Mouse (Mus musculus): ENCODE measurements around the gene Sema6d. TPM values are rescaled to one million over a fixed set of nuclear protein-coding genes. Genes with fewer than 3 reads are reported as not detected.

The Sema6d gene
- polyA plus RNA-seq, 1 experiment from 2014 or later: 27.9 TPM

DNA sequence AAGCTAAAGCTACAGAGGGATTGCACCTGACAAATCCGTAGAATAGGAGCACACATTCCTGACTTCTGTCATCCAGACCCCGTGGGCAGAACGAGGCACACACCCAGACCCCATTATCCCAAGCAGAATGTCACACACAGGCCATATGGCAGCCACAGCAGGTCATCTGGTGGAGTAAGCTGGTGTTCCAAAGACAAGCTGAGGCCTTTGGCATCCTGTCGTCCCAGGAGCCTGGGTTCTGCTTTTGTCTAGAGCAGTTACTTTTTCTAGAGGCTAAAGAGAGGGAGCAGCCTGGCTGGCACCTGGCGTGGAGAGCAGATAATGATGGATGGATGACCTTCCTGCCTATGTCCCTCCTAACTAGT lies 551.4 kb downstream of the Sema6d start:
- Histone ChIP-seq H3K27me3 (ENCODE audit: control insufficient read depth, insufficient read depth, low read length) (no peaks in the 10 kb centered on the region), H3K27ac (ENCODE audit: low read depth, low read length) (no peak overlapping the region), H3K4me3 (ENCODE audit: low read depth, low read length) (no peak overlapping the region), H3K4me1 (ENCODE audit: control insufficient read depth, insufficient read depth, low read length) (peaks cover 6% of the 10 kb centered on the region), H3K9me3 (ENCODE audit: control insufficient read depth, low read length) (no peaks in the 10 kb centered on the region), H3K9ac (ENCODE audit: low read length) (no peak overlapping the region), H3K36me3 (ENCODE audit: control insufficient read depth, insufficient read depth, low read length) (no peaks in the 10 kb centered on the region), H3K4me2 (ENCODE audit: low read depth) (no peak overlapping the region)
- 23% methylated on average over 5 of the region's 5 CpGs for WGBS
- DNase-seq (ENCODE audit: low spot score) (peak; percentile 13), ATAC-seq (ENCODE audit: insufficient read depth, low FRiP score, low TSS enrichment) (no peak)

DNA sequence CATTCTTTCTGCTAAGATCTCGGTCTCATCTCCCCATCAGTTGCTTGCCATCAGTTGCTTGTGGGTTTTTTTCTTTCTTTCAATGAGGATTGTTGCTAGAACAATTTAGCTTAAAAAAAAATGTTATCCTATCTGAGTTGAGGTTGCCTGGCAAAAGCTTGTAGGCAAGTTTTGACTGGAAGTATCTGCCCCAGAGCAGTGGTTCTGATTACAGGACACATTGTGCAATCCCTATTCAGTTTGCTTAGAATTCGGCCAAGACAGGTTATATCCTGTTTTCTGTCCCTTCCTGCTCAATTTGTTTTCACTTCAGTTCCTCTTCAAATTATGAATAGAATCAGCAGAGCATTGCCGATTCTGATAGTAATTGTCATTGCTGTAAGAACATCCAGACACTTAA lies 552.4 kb downstream of the Sema6d start:
- Histone ChIP-seq H3K4me2 (ENCODE audit: low read depth) (no peak overlapping the region), H3K9me3 (ENCODE audit: control insufficient read depth, low read length) (no peaks in the 10 kb centered on the region), H3K27ac (ENCODE audit: low read depth, low read length) (no peak overlapping the region), H3K4me3 (ENCODE audit: low read depth, low read length) (no peak overlapping the region), H3K36me3 (ENCODE audit: control insufficient read depth, insufficient read depth, low read length) (no peaks in the 10 kb centered on the region), H3K27me3 (ENCODE audit: control insufficient read depth, insufficient read depth, low read length) (no peaks in the 10 kb centered on the region), H3K9ac (ENCODE audit: low read length) (no peak overlapping the region), H3K4me1 (ENCODE audit: control insufficient read depth, insufficient read depth, low read length) (peaks cover 6% of the 10 kb centered on the region)
- ATAC-seq (ENCODE audit: insufficient read depth, low FRiP score, low TSS enrichment): no peak
- DNase-seq (ENCODE audit: low spot score): no peak
- WGBS: 83% methylated on average over 3 of the region's 3 CpGs

DNA sequence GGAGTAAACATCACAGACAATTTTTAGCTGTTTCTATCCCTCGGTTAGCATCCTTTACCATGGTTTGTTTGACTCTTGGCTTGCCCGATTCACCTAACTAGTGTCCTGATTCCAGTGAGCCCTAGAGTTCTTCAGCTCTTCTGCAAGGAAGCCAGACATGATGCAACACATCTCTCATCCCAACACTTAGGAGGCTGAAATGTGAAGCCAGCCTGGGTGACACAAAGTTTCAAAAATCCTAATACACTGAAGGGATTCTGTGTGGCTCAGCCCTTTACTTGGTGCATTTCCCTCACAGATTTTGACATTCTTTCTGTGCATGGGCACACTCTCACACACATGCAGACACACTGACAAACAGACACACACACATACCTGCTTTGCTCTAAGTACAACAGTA lies 560.8 kb downstream of the Sema6d start:
- no peak overlapping the region for H3K4me3 ChIP-seq (ENCODE audit: low read depth, low read length)
- no peaks in the 10 kb centered on the region; the same call in 1 of the 2 replicates for H3K36me3 ChIP-seq (ENCODE audit: control insufficient read depth, insufficient read depth, low read length)
- WGBS: 88% methylated on average over 2 of the region's 2 CpGs
- no peaks in the 10 kb centered on the region for H3K9me3 ChIP-seq (ENCODE audit: control insufficient read depth, low read length)
- ATAC-seq (ENCODE audit: insufficient read depth, low FRiP score, low TSS enrichment): no peak
- no peaks in the 10 kb centered on the region for H3K27me3 ChIP-seq (ENCODE audit: control insufficient read depth, insufficient read depth, low read length)
- H3K4me2 ChIP-seq (ENCODE audit: low read depth): no peak overlapping the region
- H3K4me1 ChIP-seq (ENCODE audit: control insufficient read depth, insufficient read depth, low read length): no peaks in the 10 kb centered on the region
- no peak overlapping the region for H3K9ac ChIP-seq (ENCODE audit: low read length)
- H3K27ac ChIP-seq (ENCODE audit: low read depth, low read length): no peak overlapping the region
- DNase-seq (ENCODE audit: low spot score): no peak

DNA sequence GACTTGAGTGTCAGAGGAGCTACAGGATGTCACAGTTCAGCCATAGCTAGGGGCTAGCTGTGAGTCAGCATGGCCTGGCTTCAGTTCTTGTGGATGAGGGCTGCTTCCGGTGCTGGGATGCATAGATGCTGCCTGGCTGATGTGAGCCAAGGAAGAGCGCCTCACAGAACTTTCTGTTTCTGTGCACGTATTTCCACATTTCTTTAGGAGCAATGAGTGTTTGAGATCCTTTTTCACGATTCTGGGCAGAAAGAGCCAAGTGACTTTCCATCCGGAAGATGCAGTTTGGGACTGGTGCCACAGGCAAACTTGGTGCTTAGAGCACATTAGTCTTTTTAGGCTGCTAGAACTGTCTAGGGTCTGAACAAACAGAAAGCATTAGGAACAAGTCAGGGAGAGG lies 561.4 kb downstream of the Sema6d start:
- no peak overlapping the region for H3K27ac ChIP-seq (ENCODE audit: low read depth, low read length)
- H3K27me3 ChIP-seq (ENCODE audit: control insufficient read depth, insufficient read depth, low read length): no peaks in the 10 kb centered on the region
- no peaks in the 10 kb centered on the region; the same call in 1 of the 2 replicates for H3K36me3 ChIP-seq (ENCODE audit: control insufficient read depth, insufficient read depth, low read length)
- no peak for DNase-seq (ENCODE audit: low spot score)
- H3K4me2 ChIP-seq (ENCODE audit: low read depth): no peak overlapping the region
- H3K4me1 ChIP-seq (ENCODE audit: control insufficient read depth, insufficient read depth, low read length): no peaks in the 10 kb centered on the region
- H3K9me3 ChIP-seq (ENCODE audit: control insufficient read depth, low read length): no peaks in the 10 kb centered on the region
- no peak overlapping the region for H3K4me3 ChIP-seq (ENCODE audit: low read depth, low read length)
- ATAC-seq (ENCODE audit: insufficient read depth, low FRiP score, low TSS enrichment): no peak
- H3K9ac ChIP-seq (ENCODE audit: low read length): no peak overlapping the region
- 90% methylated on average over 5 of the region's 5 CpGs for WGBS

DNA sequence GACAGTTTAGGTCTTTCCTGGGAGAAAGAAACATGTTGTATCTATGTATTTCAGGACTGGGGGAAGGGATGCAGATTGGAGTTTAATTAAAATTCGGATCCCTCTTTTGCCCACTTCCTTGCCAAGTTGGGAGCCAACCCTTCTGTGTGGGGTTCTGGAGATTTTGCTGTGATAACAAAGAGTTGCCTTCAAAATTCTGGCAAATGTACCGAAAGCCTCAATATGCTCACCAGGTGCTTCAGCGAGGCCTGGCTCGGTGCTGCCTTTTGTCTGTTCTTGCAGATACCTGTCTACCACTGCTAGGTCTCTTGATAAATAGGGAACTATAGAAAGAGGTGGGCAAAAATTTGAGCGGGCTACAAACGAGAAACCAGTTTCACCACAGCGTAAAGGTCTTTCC lies 563.4 kb downstream of the Sema6d start:
- no peak for ATAC-seq (ENCODE audit: insufficient read depth, low FRiP score, low TSS enrichment)
- H3K27me3 ChIP-seq (ENCODE audit: control insufficient read depth, insufficient read depth, low read length): no peaks in the 10 kb centered on the region
- WGBS: 91% methylated on average over 7 of the region's 7 CpGs
- no peak overlapping the region for H3K9ac ChIP-seq (ENCODE audit: low read length)
- DNase-seq (ENCODE audit: low spot score): no peak
- no peak overlapping the region for H3K4me2 ChIP-seq (ENCODE audit: low read depth)
- no peak overlapping the region for H3K27ac ChIP-seq (ENCODE audit: low read depth, low read length)
- no peaks in the 10 kb centered on the region for H3K4me1 ChIP-seq (ENCODE audit: control insufficient read depth, insufficient read depth, low read length)
- peaks cover 3% of the 10 kb centered on the region for H3K36me3 ChIP-seq (ENCODE audit: control insufficient read depth, insufficient read depth, low read length)
- no peak overlapping the region for H3K4me3 ChIP-seq (ENCODE audit: low read depth, low read length)
- no peaks in the 10 kb centered on the region for H3K9me3 ChIP-seq (ENCODE audit: control insufficient read depth, low read length)

DNA sequence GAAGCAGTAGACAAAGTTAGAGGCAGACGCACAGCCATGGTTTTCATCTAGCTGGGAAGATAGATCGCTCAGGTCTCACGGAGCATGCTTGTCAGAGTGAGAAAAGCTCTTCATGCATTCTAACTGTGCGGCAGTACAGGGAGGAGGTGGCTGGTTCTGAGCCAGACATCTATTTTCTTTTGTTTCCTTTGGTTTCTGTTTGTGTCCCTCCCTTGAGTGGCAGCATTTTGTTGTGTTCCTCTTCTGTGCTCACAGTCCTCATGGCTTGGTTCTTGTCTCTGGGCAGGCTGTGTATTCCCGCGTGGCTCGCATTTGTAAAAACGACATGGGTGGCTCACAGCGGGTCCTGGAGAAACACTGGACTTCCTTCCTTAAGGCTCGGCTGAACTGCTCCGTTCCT lies 567.6 kb downstream of the Sema6d start:
- Histone ChIP-seq H3K9me3 (ENCODE audit: control insufficient read depth, low read length) (no peaks in the 10 kb centered on the region), H3K27ac (ENCODE audit: low read depth, low read length) (no peak overlapping the region), H3K9ac (ENCODE audit: low read length) (no peak overlapping the region), H3K4me1 (ENCODE audit: control insufficient read depth, insufficient read depth, low read length) (no peaks in the 10 kb centered on the region), H3K27me3 (ENCODE audit: control insufficient read depth, insufficient read depth, low read length) (no peaks in the 10 kb centered on the region), H3K4me3 (ENCODE audit: low read depth, low read length) (no peak overlapping the region), H3K36me3 (ENCODE audit: control insufficient read depth, insufficient read depth, low read length) (peaks cover 3% of the 10 kb centered on the region), H3K4me2 (ENCODE audit: low read depth) (no peak overlapping the region)
- no peak for ATAC-seq (ENCODE audit: insufficient read depth, low FRiP score, low TSS enrichment)
- no peak for DNase-seq (ENCODE audit: low spot score)
- 77% methylated on average over 11 of the region's 11 CpGs for WGBS

DNA sequence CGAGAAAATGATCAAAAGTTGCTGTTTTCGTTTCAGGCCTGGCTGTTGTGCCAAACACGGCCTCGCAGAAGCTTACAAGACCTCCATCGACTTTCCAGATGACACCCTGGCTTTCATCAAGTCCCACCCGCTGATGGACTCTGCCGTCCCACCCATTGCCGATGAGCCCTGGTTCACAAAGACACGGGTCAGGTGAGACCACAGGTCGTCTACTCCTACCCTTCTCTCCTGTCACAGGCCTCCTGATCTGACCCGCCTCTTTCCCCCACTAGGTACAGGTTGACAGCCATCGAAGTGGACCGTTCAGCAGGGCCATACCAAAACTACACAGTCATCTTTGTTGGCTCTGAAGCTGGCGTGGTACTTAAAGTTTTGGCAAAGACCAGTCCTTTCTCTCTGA lies 568.6 kb downstream of the Sema6d start:
- Histone ChIP-seq H3K4me3 (ENCODE audit: low read depth, low read length) (no peak overlapping the region), H3K36me3 (ENCODE audit: control insufficient read depth, insufficient read depth, low read length) (peaks cover 3% of the 10 kb centered on the region), H3K4me1 (ENCODE audit: control insufficient read depth, insufficient read depth, low read length) (no peaks in the 10 kb centered on the region), H3K27me3 (ENCODE audit: control insufficient read depth, insufficient read depth, low read length) (no peaks in the 10 kb centered on the region), H3K9ac (ENCODE audit: low read length) (no peak overlapping the region), H3K4me2 (ENCODE audit: low read depth) (no peak overlapping the region), H3K27ac (ENCODE audit: low read depth, low read length) (no peak overlapping the region), H3K9me3 (ENCODE audit: control insufficient read depth, low read length) (no peaks in the 10 kb centered on the region)
- ATAC-seq (ENCODE audit: insufficient read depth, low FRiP score, low TSS enrichment) (no peak), DNase-seq (ENCODE audit: low spot score) (no peak)
- WGBS: 90% methylated on average over 14 of the region's 14 CpGs

DNA sequence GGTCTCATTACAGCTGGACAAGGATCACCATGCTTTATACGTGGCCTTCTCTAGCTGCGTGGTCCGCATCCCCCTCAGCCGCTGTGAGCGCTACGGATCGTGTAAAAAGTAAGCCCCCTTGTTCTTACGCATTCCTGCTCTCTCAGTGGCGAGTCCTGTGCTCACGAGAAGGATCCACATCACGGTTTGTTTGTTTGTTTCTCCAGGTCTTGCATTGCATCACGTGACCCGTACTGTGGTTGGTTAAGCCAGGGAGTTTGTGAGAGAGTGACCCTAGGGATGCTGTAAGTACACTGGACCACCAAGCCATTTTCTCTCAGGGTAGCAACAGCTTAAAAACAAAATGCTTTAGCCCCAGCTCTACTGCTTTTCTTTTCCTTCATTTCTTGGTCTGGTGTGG lies 569.8 kb downstream of the Sema6d start:
- Histone ChIP-seq H3K9ac (ENCODE audit: low read length) (no peak overlapping the region), H3K27me3 (ENCODE audit: control insufficient read depth, insufficient read depth, low read length) (no peaks in the 10 kb centered on the region), H3K27ac (ENCODE audit: low read depth, low read length) (no peak overlapping the region), H3K4me3 (ENCODE audit: low read depth, low read length) (no peak overlapping the region), H3K4me2 (ENCODE audit: low read depth) (no peak overlapping the region), H3K36me3 (ENCODE audit: control insufficient read depth, insufficient read depth, low read length) (peaks cover 7% of the 10 kb centered on the region), H3K9me3 (ENCODE audit: control insufficient read depth, low read length) (no peaks in the 10 kb centered on the region), H3K4me1 (ENCODE audit: control insufficient read depth, insufficient read depth, low read length) (no peaks in the 10 kb centered on the region)
- DNase-seq (ENCODE audit: low spot score) (no peak), ATAC-seq (ENCODE audit: insufficient read depth, low FRiP score, low TSS enrichment) (no peak)
- WGBS: 94% methylated on average over 13 of the region's 13 CpGs

DNA sequence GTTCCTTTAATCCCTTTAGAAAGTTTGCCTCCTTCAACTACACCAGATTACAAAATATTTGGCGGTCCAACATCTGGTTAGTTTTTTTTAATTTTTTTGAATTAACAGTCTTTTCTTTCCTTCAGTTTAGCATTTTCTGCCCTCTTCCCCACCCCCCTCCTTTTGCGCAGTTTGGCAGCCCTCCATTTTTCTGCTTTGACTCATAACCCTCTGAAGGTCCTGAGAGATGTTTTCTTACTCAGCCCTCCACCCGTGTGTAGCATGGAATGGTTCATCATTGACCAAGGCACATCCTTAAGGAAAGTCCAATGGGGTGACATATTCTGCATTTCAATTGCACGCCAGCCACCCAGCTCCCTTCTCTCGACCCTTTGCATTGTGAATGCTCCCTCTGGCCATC lies 570.9 kb downstream of the Sema6d start:
- Histone ChIP-seq H3K9me3 (ENCODE audit: control insufficient read depth, low read length) (no peaks in the 10 kb centered on the region), H3K9ac (ENCODE audit: low read length) (no peak overlapping the region), H3K4me3 (ENCODE audit: low read depth, low read length) (no peak overlapping the region), H3K27me3 (ENCODE audit: control insufficient read depth, insufficient read depth, low read length) (no peaks in the 10 kb centered on the region), H3K27ac (ENCODE audit: low read depth, low read length) (no peak overlapping the region), H3K4me1 (ENCODE audit: control insufficient read depth, insufficient read depth, low read length) (no peaks in the 10 kb centered on the region), H3K4me2 (ENCODE audit: low read depth) (no peak overlapping the region), H3K36me3 (ENCODE audit: control insufficient read depth, insufficient read depth, low read length) (peaks cover 7% of the 10 kb centered on the region)
- ATAC-seq (ENCODE audit: insufficient read depth, low FRiP score, low TSS enrichment): no peak
- 84% methylated on average over 5 of the region's 5 CpGs for WGBS
- DNase-seq (ENCODE audit: low spot score): no peak

Measured in neural tube, embryonic 11.5 days (tissue).